Mouse (Mus musculus) heart, postnatal 4 days (tissue): ENCODE measurements at regions not wholly inside any gene's neighbourhood (a gene's known extent, or its start where the extent isn't known, plus 50 kb on each side); places are given as distances from the start of the nearest gene placed in this dataset.

Source experiments
- DNase-seq: peaks from one replicate; pipeline ENCODE4 v3.0.0; 2021

DNA sequence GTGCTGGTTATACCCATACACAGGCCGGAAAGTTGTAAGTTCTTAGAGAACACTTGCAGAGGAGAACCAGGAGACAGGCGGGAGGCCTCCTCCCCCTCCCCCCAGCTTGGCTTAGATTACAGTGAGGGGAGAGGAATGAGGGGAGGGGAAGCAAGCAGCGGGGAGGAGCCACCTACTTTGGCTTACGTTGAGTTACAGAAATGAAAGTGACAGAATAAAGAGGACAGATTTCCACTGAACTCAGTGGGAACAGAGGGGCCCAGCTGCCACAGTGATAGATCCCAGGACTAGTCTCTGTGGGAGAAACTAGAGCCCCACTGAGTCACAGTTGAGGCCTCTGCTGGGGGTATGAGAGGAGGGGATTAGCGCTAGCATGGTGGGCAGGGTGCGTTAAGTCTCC lies 86.5 kb upstream of the Gm11983 start:
- peak; percentile 11 for DNase-seq

DNA sequence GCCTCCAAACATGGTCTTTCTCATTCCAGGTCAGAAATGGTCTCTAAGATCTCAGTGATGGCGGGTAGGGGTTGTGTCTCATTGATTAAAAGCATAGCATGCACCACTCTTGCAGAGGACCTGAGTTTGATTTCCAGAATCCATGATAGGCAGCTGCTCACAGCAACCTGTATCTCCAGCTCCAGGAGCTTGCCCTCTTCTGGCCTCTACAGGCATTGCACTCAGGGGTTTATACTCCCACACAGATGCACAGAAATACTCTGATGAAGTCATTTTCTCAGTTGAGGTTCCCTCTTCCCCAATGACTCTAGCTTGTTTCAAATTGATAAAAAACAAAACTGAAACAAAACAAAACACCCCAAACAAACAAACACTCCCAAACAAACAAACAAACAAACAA lies 81.1 kb upstream of the Gm11983 start:
- no peak for DNase-seq

- no peak for DNase-seq
These were observed 68.2 kb upstream of the Gm11983 start for GRCm38 (mm10) chr11:6905630-6906029.

DNA sequence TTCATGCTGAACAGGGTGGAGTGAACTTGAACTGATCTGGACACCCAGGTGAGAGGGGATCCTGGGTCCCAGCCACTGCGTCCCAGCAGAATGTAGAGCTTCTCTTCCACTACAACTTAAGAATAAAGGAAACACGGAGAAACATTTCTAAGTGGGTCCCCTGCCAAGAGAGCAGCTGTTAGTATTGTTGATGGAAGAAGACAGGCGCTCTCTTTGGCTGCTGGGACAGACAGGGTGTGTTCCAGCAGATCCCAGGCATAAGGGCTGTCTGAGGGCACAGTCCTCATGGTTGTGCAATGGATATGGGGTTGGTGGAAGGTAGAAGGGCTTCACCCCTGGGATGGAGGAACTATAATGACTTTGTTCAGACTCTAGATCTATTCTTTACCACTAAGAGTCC lies 65.5 kb upstream of the Gm11983 start:
- peak; percentile 27 for DNase-seq

- DNase-seq: no peak
These were observed 64.8 kb upstream of the Gm11983 start for GRCm38 (mm10) chr11:6902271-6902670.

DNA sequence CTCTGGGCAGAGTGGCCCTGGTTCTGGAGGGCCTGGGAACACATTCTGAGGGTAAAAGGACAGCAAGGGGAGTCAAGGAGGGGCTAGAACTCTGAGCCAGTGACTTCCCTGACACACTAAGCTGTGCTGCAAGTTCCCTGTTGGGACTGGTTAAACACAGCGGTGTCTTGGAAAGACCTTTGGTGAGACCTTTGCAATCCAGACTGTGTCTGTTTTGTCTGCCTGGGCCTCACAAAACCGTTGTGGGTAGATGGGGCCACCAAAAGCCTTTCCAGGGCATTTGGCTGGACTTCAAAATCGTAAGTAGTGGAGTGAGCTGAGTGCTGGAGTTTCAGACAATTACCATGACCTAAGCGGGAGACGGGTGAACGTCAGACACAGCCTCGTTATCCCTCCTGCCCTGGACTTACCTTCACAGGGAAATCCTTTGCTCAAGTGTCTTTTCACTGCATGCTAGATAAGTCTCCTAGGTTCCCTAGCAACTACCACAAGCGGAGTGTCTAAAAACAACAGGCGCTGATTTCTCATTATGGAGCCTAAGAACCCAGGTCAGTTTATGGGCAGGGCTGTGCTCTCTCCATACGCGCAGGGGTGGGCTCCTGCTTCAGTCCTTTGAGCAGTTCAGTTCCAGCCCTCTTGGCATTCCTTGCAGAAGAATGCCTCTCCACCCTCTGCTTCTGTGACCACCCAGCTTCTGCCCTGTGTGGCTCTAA lies 63.5 kb upstream of the Gm11983 start:
- DNase-seq: no peak

DNA sequence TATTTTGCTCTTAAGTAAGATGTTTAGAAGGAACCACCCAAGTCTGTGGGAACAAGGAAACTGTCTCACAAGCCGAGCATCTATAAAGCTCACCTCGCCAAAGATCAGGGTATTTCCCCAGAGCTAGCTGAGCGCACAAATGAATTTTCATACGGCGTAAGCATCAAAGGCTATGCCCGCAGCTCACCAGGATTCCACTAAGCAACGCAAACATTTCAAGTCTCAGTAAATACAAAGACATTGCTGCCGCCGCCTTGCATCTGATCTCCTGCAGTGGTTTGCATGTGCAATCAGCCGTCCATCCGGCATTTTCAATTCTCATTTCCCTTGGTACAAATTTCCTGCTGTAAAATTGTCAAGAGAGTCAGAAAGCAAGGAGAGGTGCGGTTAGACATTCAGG lies 62.9 kb upstream of the Gm11983 start:
- DNase-seq: no peak

GRCm38 (mm10) chr11:6899271-6900005 lies 62.0 kb upstream of the Gm11983 start:
- DNase-seq: no peak

DNA sequence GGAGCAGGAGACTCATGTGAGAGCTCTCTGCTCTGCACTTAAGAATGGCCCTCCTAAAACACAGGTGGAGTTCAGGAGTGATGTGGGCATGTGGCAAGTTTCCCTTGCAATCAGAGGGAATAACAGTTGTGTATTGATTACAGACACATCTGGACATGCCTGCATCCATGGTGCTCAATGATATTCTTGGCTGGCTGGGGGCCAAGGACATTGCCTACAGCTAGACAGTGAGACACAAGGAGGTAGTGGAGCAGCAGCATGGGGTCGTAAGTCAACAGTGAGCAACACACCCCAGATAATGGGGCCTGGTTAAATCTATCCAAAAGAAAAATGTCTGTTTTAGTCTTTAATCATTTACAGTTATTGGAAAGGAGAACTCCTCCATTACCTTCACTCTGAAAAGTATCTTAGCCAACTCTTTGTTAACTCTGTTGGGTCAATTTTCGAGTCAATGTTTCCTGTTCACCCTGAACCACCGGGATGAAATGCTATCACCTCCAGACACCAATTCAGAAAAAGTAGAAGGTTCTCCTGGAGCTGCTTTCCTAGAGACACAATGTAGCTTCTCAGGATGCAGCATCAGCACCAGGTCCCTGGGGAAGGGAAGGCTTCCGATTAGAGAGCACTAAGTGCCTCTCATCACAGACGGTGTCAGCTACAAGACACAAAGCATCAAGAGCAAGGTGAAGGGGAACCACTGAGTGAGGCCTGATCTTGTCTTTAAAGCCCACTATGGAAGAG lies 61.1 kb upstream of the Gm11983 start:
- DNase-seq: no peak

- DNase-seq: peak; percentile 33
These were observed 58.3 kb upstream of the Gm11983 start for GRCm38 (mm10) chr11:6895786-6896093.

GRCm38 (mm10) chr11:6894911-6895785 lies 57.7 kb upstream of the Gm11983 start:
- DNase-seq: no peak

GRCm38 (mm10) chr11:6893734-6894133 lies 56.3 kb upstream of the Gm11983 start:
- no peak for DNase-seq

DNA sequence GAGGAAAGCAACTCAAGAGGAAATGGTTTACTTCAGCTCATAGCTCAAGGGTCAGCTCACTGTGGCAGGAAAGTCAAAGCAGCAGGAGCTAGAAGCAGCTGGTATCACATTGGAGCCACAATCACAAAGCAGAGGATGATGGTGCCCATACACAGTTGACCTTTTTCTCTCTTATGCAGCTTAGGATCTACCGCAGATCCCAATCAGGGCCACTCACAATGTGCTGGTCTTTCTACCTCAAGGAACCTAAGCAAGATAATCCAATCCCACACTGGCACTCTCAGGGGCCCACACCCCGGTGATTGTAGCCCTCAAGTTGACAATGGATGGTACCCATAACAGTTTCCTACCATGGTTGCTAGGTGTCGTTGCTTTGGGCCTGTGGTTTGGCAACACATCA lies 55.6 kb upstream of the Gm11983 start:
- no peak for DNase-seq

- no peak for DNase-seq
These were observed 53.0 kb upstream of the Gm11983 start for GRCm38 (mm10) chr11:6890450-6890849.

- no peak for DNase-seq
These were observed 52.3 kb upstream of the Gm11983 start for GRCm38 (mm10) chr11:6889660-6890185.

DNA sequence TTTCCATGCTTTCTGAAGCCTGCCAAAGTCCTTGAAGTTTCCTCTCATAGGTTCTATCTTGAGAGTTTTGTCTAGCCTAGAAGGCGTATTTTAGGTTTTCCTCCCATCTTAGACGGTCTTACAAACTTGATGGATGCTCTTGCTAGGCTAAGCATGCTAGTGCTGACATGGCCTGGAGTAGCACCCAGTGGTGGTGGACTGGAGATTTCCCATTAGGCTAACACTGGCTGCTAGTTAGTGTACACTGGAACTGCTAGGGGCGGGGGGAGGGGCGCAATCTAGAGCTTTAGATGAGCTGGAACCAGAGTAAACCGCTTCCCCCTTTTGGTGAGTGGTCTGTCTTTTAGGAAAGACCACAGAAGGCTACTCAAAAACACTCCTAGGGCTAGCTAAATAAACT lies 51.7 kb upstream of the Gm11983 start:
- DNase-seq: no peak
